Comparison of ENCODE assay signal across 14 mouse cellular contexts in genomic region chr7:67499516-67499915, GRCm38 (mm10).
A peak's percentile ranks its signal among the peaks of the same experiment; 100 is the strongest.
DNase-seq lines count a peak whose midpoint lies in the region; ATAC-seq lines count a peak whose summit lies in the region.
"Had no signal": no experiment of that assay in that cellular context is flagged by ENCODE, and none has a peak within 500 bp of the region (broad histone marks: within the 10 kb centered on the region; RNA-seq: fewer than 3 reads in every experiment).

No protein-coding gene starts in this region.

- no peaks in the 10 kb centered on the region for H3K9me3 ChIP-seq in hindbrain, embryonic 11.5 days (ENCODE audit: control insufficient read depth, low read length)
- H3K9me3 ChIP-seq: heart, embryonic 15.5 days; midbrain, embryonic 12.5 days; neural tube, embryonic 15.5 days had no signal

- H3K27ac ChIP-seq in hindbrain, embryonic 11.5 days (ENCODE audit: low read depth, low read length) = no peak overlapping the region
- H3K27ac ChIP-seq: heart, embryonic 15.5 days; midbrain, embryonic 12.5 days; neural tube, embryonic 15.5 days had no signal

- no peak for ATAC-seq in hindbrain, embryonic 11.5 days (ENCODE audit: low FRiP score)
- ATAC-seq: liver, postnatal 0 days had no signal

- no peak overlapping the region for H3K9ac ChIP-seq in hindbrain, embryonic 11.5 days (ENCODE audit: low read depth, low read length)
- H3K9ac ChIP-seq: heart, embryonic 15.5 days; liver, postnatal 0 days; midbrain, embryonic 12.5 days; neural tube, embryonic 15.5 days had no signal

- WGBS in hindbrain, embryonic 11.5 days = 91% methylated on average over 7 of the region's 7 CpGs

- no peaks in the 10 kb centered on the region for H3K36me3 ChIP-seq in hindbrain, embryonic 11.5 days (ENCODE audit: control insufficient read depth, insufficient read depth, low read length)
- H3K36me3 ChIP-seq: heart, embryonic 15.5 days; midbrain, embryonic 12.5 days; neural tube, embryonic 15.5 days had no signal

- intact Hi-C loops in gastrocnemius, postnatal 36 days (cut with DNase I) = no loop called here

- H3K4me2 ChIP-seq in hindbrain, embryonic 11.5 days (replicated peaks; ENCODE audit: low read depth, low read length) = no peak overlapping the region
- H3K4me2 ChIP-seq: heart, embryonic 15.5 days; midbrain, embryonic 12.5 days; neural tube, embryonic 15.5 days had no signal

- H3K27me3 ChIP-seq in hindbrain, embryonic 11.5 days (ENCODE audit: control insufficient read depth, insufficient read depth, low read length) = no peaks in the 10 kb centered on the region
- H3K27me3 ChIP-seq: heart, embryonic 15.5 days; midbrain, embryonic 12.5 days; neural tube, embryonic 15.5 days had no signal

- DNase-seq in adrenal gland, postnatal 10 days = peak; percentile 66
- DNase-seq in adrenal gland, adult 18-20 months (ENCODE audit: low spot score in 2 of 2) = no peak
- DNase-seq in urinary bladder, postnatal 14 days (ENCODE audit: low spot score) = peak; percentile 48
- DNase-seq in urinary bladder, postnatal 25 days (ENCODE audit: low spot score) = no peak
- peak; percentile 64 to 73 for DNase-seq in gastrocnemius, postnatal 36 days
- peak; percentile 90 for DNase-seq in skeletal muscle tissue, adult 2 months (ENCODE audit: low read depth, low spot score)
- no peak for DNase-seq in layer of hippocampus, adult 18-20 months (ENCODE audit: low spot score in 2 of 2)
- DNase-seq in hindbrain, embryonic 11.5 days (ENCODE audit: low spot score) = no peak
- DNase-seq: kidney, adult 11 months; liver, postnatal 0 days; right cerebral cortex, postnatal 25 days had no signal

- H3K4me1 ChIP-seq in hindbrain, embryonic 11.5 days (replicated peaks; ENCODE audit: control insufficient read depth, insufficient read depth, low read length) = no peaks in the 10 kb centered on the region; the same call in 1 of the 2 replicates

- H3K4me3 ChIP-seq in hindbrain, embryonic 11.5 days (ENCODE audit: low read depth, low read length) = no peak overlapping the region
- H3K4me3 ChIP-seq: heart, embryonic 15.5 days; midbrain, embryonic 12.5 days; neural tube, embryonic 15.5 days had no signal

Comparison
In these comparisons a context has a peak if more than half of its experiments do, and no peak if none do; other contexts are left out.
1. DNase-seq: peak in adrenal gland, postnatal 10 days (single experiment), urinary bladder, postnatal 14 days (single experiment), gastrocnemius, postnatal 36 days (2 of 2) and skeletal muscle tissue, adult 2 months (single experiment); none in adrenal gland, adult 18-20 months (0 of 2), urinary bladder, postnatal 25 days (single experiment), layer of hippocampus, adult 18-20 months (0 of 2) and hindbrain, embryonic 11.5 days (single experiment).